8 mouse cellular contexts compared by ENCODE assay signal in genomic region chr13:8785185-8785584, GRCm38 (mm10).
DNase-seq lines count a peak whose midpoint lies in the region; ATAC-seq and TF ChIP-seq lines count a peak whose summit lies in the region.

No protein-coding gene starts in this region.

- no peak for TF ChIP-seq POLR2A in cortical plate, adult 2 months (IDR thresholded peaks at IDR 0.05; ENCODE audit: extremely low read depth, insufficient read depth, low read length)

- peak; percentile 90 to 95 for ATAC-seq in hematopoietic stem cell, adult 5-6 weeks (replicated peaks in 1 of 2; ENCODE audit: insufficient read depth in 1 of 2, low FRiP score in 2 of 2, low TSS enrichment in 1 of 2, low read depth in 1 of 2, poor library complexity in 2 of 2, severe bottlenecking in 2 of 2)

- H3K27ac ChIP-seq in gastrocnemius, adult 2 months = no peak overlapping the region
- H3K27ac ChIP-seq in cortical plate, adult 2 months (ENCODE audit: insufficient read depth, low read length) = no peak overlapping the region

- TF ChIP-seq CTCF in gastrocnemius, adult 2 months (IDR thresholded peaks at IDR 0.05) = peak; percentile 72
- TF ChIP-seq CTCF in cortical plate, adult 2 months (IDR thresholded peaks at IDR 0.05; ENCODE audit: extremely low read depth, insufficient read depth, low read length) = peak; percentile 72

- no peaks in the 10 kb centered on the region for H3K4me1 ChIP-seq in cortical plate, adult 2 months (ENCODE audit: control insufficient read depth, insufficient read depth, low read length)

- DNase-seq in gastrocnemius, adult 2 months = peak; percentile 23
- DNase-seq in gastrocnemius, adult 8-10 months (ENCODE audit: low spot score in 2 of 2) = no peak
- peak; percentile 43 for DNase-seq in adipocyte (ENCODE audit: low spot score)
- peak; percentile 39 for DNase-seq in layer of hippocampus, adult 9-10 months (ENCODE audit: low spot score)
- DNase-seq in lung, postnatal 25 days (ENCODE audit: low spot score) = peak; percentile 28
- peak; percentile 57 for DNase-seq in right cerebral cortex, postnatal 14 days

- intact Hi-C loops in gastrocnemius, adult 2 months (cut with DNase I) = no loop called here

- H3K4me3 ChIP-seq in gastrocnemius, adult 2 months = no peak overlapping the region
- H3K4me3 ChIP-seq in cortical plate, adult 2 months (ENCODE audit: insufficient read depth, low read length) = no peak overlapping the region

Comparison
In these comparisons a context has a peak if more than half of its experiments do, and no peak if none do; other contexts are left out.
1. DNase-seq: peak in gastrocnemius, adult 2 months (single experiment), adipocyte (single experiment), layer of hippocampus, adult 9-10 months (single experiment), lung, postnatal 25 days (single experiment) and right cerebral cortex, postnatal 14 days (single experiment); none in gastrocnemius, adult 8-10 months (0 of 2).